Mouse (Mus musculus): ENCODE measurements at regions not wholly inside any gene's neighbourhood (a gene's known extent, or its start where the extent isn't known, plus 50 kb on each side); places are given as distances from the start of the nearest gene placed in this dataset.

- no peak overlapping the region for H3K4me2 ChIP-seq (replicated peaks; ENCODE audit: low read depth)
- no peaks in the 10 kb centered on the region for H3K9me3 ChIP-seq (ENCODE audit: control insufficient read depth, low read length)
- H3K4me1 ChIP-seq (replicated peaks; ENCODE audit: control insufficient read depth, insufficient read depth), result no peaks in the 10 kb centered on the region
- H3K36me3 ChIP-seq (ENCODE audit: control insufficient read depth, insufficient read depth, low read length), result no peaks in the 10 kb centered on the region
- no peak for ATAC-seq (ENCODE audit: low FRiP score, low TSS enrichment)
- H3K4me3 ChIP-seq (ENCODE audit: low read depth, low read length), result no peak overlapping the region
- no peak overlapping the region for H3K27ac ChIP-seq (replicated peaks)
- no peaks in the 10 kb centered on the region for H3K27me3 ChIP-seq (ENCODE audit: control insufficient read depth, insufficient read depth, low read length)
- no peak overlapping the region for H3K9ac ChIP-seq (ENCODE audit: low read length)
- TF ChIP-seq CTCF (IDR thresholded peaks at IDR 0.05; ENCODE audit: low read depth), result no peak
- no peak for TF ChIP-seq EP300 (optimal IDR thresholded peaks at IDR 0.05)
- WGBS, result 69% methylated on average over 1 of the region's 1 CpGs
- DNase-seq (ENCODE audit: low spot score), result no peak
Measured at GRCm38 (mm10) chr5:97831421-97831820, 199.4 kb downstream of the Antxr2 start.

GRCm38 (mm10) chr5:97817485-97817884 lies 213.4 kb downstream of the Antxr2 start:
- Histone ChIP-seq H3K4me3 (ENCODE audit: low read depth, low read length) (no peak overlapping the region), H3K4me1 (replicated peaks; ENCODE audit: control insufficient read depth, insufficient read depth) (no peaks in the 10 kb centered on the region), H3K27ac (replicated peaks) (no peak overlapping the region), H3K4me2 (replicated peaks; ENCODE audit: low read depth) (no peak overlapping the region), H3K27me3 (ENCODE audit: control insufficient read depth, insufficient read depth, low read length) (no peaks in the 10 kb centered on the region), H3K9me3 (ENCODE audit: control insufficient read depth, low read length) (no peaks in the 10 kb centered on the region), H3K36me3 (ENCODE audit: control insufficient read depth, insufficient read depth, low read length) (no peaks in the 10 kb centered on the region), H3K9ac (ENCODE audit: low read length) (no peak overlapping the region)
- ATAC-seq (ENCODE audit: low FRiP score, low TSS enrichment), result no peak
- no peak for DNase-seq (ENCODE audit: low spot score)
- 53% methylated on average over 3 of the region's 3 CpGs for WGBS
- TF ChIP-seq EP300 (optimal IDR thresholded peaks at IDR 0.05), result no peak

GRCm38 (mm10) chr5:97815357-97815756 lies 215.5 kb downstream of the Antxr2 start:
- ATAC-seq (ENCODE audit: low FRiP score, low TSS enrichment) (no peak), DNase-seq (ENCODE audit: low spot score) (no peak)
- no peaks in the 10 kb centered on the region for H3K36me3 ChIP-seq (ENCODE audit: control insufficient read depth, insufficient read depth, low read length)
- H3K27me3 ChIP-seq (ENCODE audit: control insufficient read depth, insufficient read depth, low read length), result no peaks in the 10 kb centered on the region
- H3K27ac ChIP-seq (replicated peaks), result no peak overlapping the region
- H3K4me2 ChIP-seq (replicated peaks; ENCODE audit: low read depth), result no peak overlapping the region
- TF ChIP-seq CTCF (IDR thresholded peaks at IDR 0.05; ENCODE audit: low read depth), result no peak
- no peak for TF ChIP-seq EP300 (optimal IDR thresholded peaks at IDR 0.05)
- no peak overlapping the region for H3K4me3 ChIP-seq (ENCODE audit: low read depth, low read length)
- H3K9ac ChIP-seq (ENCODE audit: low read length), result no peak overlapping the region
- no peaks in the 10 kb centered on the region for H3K9me3 ChIP-seq (ENCODE audit: control insufficient read depth, low read length)
- 81% methylated on average over 6 of the region's 6 CpGs for WGBS
- no peaks in the 10 kb centered on the region for H3K4me1 ChIP-seq (replicated peaks; ENCODE audit: control insufficient read depth, insufficient read depth)

GRCm38 (mm10) chr5:97814700-97815099 lies 216.1 kb downstream of the Antxr2 start:
- no peaks in the 10 kb centered on the region for H3K27me3 ChIP-seq (ENCODE audit: control insufficient read depth, insufficient read depth, low read length)
- H3K9me3 ChIP-seq (ENCODE audit: control insufficient read depth, low read length), result no peaks in the 10 kb centered on the region
- H3K9ac ChIP-seq (ENCODE audit: low read length), result no peak overlapping the region
- H3K4me1 ChIP-seq (replicated peaks; ENCODE audit: control insufficient read depth, insufficient read depth), result no peaks in the 10 kb centered on the region
- H3K27ac ChIP-seq (replicated peaks), result no peak overlapping the region
- TF ChIP-seq EP300 (optimal IDR thresholded peaks at IDR 0.05) (no peak), CTCF (IDR thresholded peaks at IDR 0.05; ENCODE audit: low read depth) (no peak)
- no peak overlapping the region for H3K4me2 ChIP-seq (replicated peaks; ENCODE audit: low read depth)
- no peaks in the 10 kb centered on the region for H3K36me3 ChIP-seq (ENCODE audit: control insufficient read depth, insufficient read depth, low read length)
- DNase-seq (ENCODE audit: low spot score) (no peak), ATAC-seq (ENCODE audit: low FRiP score, low TSS enrichment) (no peak)
- H3K4me3 ChIP-seq (ENCODE audit: low read depth, low read length), result no peak overlapping the region
- WGBS, result 92% methylated on average over 2 of the region's 2 CpGs

- no peak overlapping the region for H3K9ac ChIP-seq (ENCODE audit: low read length)
- TF ChIP-seq EP300 (optimal IDR thresholded peaks at IDR 0.05) (no peak), CTCF (IDR thresholded peaks at IDR 0.05; ENCODE audit: low read depth) (no peak)
- no peak overlapping the region for H3K4me3 ChIP-seq (ENCODE audit: low read depth, low read length)
- DNase-seq (ENCODE audit: low spot score), result no peak
- WGBS, result 89% methylated on average over 1 of the region's 1 CpGs
- no peak overlapping the region for H3K4me2 ChIP-seq (replicated peaks; ENCODE audit: low read depth)
- H3K27me3 ChIP-seq (ENCODE audit: control insufficient read depth, insufficient read depth, low read length), result no peaks in the 10 kb centered on the region
- ATAC-seq (ENCODE audit: low FRiP score, low TSS enrichment), result no peak
- H3K4me1 ChIP-seq (replicated peaks; ENCODE audit: control insufficient read depth, insufficient read depth), result no peaks in the 10 kb centered on the region
- no peaks in the 10 kb centered on the region for H3K9me3 ChIP-seq (ENCODE audit: control insufficient read depth, low read length)
- H3K27ac ChIP-seq (replicated peaks), result no peak overlapping the region
- no peaks in the 10 kb centered on the region for H3K36me3 ChIP-seq (ENCODE audit: control insufficient read depth, insufficient read depth, low read length)
Measured at GRCm38 (mm10) chr5:97812611-97813350, 218.1 kb downstream of the Antxr2 start.

GRCm38 (mm10) chr5:97809007-97809406 lies 221.8 kb downstream of the Antxr2 start:
- Histone ChIP-seq H3K4me1 (replicated peaks; ENCODE audit: control insufficient read depth, insufficient read depth) (no peaks in the 10 kb centered on the region), H3K4me2 (replicated peaks; ENCODE audit: low read depth) (no peak overlapping the region), H3K36me3 (ENCODE audit: control insufficient read depth, insufficient read depth, low read length) (no peaks in the 10 kb centered on the region), H3K27ac (replicated peaks) (no peak overlapping the region), H3K9me3 (ENCODE audit: control insufficient read depth, low read length) (no peaks in the 10 kb centered on the region), H3K4me3 (ENCODE audit: low read depth, low read length) (no peak overlapping the region), H3K27me3 (ENCODE audit: control insufficient read depth, insufficient read depth, low read length) (no peaks in the 10 kb centered on the region), H3K9ac (ENCODE audit: low read length) (no peak overlapping the region)
- WGBS, result 29% methylated on average over 2 of the region's 2 CpGs
- ATAC-seq (ENCODE audit: low FRiP score, low TSS enrichment) (no peak), DNase-seq (ENCODE audit: low spot score) (no peak)
- no peak for TF ChIP-seq EP300 (optimal IDR thresholded peaks at IDR 0.05)
- no peak for TF ChIP-seq CTCF (IDR thresholded peaks at IDR 0.05; ENCODE audit: low read depth)
